Mouse (Mus musculus) spleen, adult 18-20 months (tissue): ENCODE measurements around the gene Dapk3.
"Not testable (repeated sequence)": the region's sequence is repeated elsewhere in the genome, so short reads cannot be mapped to it uniquely, and the experiment has no call there.

ENCODE experiments used
- DNase-seq, 2 experiments: peaks; one replicate each; pipeline ENCODE4 v3.0.0; 2022; ENCODE audit warnings: mixed read lengths in 2 of 2

Gene Dapk3

DNA sequence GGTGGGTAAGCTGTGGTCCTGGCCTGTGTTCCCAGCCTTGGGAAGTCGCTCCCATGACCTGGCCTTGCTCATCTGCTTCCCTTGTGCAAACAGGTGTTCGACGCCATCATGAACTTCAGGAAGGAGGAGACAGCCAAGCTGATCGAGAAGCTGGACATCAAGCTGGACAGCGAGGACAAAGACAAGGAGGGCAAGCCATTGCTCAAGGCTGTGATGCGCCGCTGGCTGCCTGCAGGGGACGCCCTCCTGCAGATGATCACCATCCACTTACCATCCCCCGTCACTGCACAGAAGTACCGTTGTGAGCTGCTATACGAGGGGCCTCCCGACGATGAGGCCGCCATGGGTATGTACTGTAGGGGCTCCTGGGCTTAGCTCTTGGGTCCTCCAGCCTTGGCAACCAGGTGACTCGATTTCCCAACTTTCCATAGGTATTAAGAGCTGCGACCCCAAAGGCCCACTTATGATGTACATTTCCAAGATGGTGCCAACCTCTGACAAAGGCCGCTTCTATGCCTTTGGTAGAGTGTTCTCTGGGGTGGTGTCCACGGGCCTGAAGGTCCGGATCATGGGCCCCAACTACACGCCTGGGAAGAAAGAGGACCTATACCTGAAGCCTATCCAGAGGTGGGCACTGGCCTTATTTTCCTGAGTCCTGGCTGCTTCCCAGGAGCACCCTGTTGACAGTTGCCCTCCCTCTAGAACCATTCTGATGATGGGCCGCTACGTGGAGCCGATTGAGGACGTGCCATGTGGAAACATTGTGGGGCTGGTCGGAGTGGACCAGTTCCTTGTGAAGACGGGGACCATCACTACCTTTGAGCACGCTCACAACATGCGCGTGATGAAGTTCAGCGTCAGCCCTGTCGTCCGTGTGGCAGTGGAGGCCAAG is 3.1 kb upstream of the Dapk3 start:
- no peak for DNase-seq

DNA sequence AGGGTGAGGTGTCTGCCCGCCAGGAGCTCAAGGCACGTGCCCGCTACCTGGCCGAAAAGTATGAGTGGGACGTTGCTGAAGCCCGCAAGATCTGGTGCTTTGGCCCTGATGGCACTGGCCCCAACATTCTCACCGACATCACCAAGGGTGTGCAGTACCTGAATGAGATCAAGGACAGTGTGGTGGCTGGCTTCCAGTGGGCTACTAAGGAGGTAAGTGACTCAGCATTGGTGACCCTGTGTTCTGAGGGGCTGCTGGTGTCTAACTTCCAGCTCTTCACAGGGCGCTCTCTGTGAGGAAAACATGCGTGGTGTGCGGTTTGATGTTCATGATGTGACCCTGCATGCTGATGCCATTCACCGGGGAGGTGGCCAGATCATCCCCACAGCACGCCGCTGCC is 1.9 kb upstream of the Dapk3 start:
- DNase-seq, result no peak

DNA sequence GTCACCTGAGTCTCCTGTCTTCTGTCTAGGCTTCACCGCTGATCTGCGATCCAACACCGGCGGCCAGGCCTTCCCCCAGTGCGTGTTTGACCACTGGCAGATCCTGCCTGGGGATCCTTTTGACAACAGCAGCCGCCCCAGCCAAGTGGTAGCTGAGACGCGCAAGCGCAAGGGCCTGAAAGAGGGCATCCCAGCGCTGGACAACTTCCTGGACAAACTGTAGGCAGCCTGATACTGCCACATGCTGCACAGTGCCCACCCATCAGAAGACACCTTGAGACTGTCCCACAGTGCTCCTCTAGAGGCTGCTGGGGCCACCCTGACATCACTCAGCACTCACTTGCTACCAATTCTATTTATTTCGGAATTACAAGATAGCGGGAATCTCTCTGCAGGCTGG is 945 bp upstream of the Dapk3 start:
- not testable (repeated sequence) for DNase-seq

DNA sequence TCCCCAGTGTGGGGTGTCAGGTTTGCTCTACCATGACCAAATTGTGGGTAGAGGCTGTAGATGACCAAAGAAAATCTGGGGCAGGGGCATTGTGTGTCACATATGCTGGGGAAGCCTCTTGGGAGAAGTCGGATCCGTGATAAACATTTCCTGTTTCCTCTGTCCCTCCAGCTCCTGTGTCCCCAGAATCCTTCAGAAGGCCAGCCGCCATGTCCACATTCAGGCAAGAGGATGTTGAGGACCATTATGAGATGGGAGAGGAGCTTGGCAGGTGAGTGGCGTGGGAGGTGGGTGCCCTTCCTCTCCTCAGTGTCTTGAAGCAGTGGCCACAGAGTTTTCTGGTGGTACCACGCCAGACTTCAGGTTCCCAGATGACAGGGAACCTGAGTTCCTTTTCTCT is 1.0 kb downstream of the Dapk3 start, which contains the start of gene 4930442H23Rik:
Gene 4930442H23Rik (minus strand): TSS at position 45 of the 400 bp plus-strand sequence.
- DNase-seq, result no peak

DNA sequence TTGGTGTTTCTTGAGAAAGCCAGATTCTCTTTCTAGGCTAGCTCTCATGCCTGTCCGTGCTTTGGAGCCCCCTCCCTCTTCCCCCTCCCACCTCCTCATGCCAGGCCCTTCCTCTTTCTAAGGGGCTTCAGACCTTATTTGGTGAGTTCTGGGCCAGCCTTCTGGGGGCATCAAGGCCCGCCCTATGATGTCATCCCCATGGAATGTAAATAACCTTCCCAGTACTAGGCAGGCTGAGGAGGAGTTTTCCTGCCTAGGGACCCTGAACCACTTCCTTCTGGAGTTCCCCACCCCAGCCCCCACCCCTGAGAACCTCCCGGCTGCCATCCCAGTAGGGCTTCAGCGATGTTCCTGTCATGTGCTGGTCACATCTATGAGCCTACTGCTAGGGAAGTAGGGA is 2.0 kb downstream of the Dapk3 start:
- no peak for DNase-seq

DNA sequence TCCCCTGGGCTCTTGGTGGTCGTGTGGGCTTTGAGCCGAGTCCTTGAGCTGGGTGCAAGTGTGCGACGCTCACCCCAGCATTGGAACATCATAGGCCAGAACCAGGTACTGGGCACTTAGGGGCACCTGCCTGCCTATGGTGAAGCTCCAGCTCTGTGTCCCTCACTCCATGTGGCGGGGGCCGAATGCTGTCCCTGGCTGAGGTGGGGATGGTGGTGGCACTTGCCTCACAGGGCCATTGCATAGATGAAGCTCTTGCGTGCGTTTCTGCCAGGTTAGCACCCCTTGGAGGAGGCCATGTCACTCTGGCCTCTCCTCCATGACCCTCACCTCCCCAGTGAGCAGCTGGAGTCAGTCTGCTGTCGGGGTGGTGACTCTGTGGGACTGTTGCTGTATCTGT is 4.4 kb downstream of the Dapk3 start:
- DNase-seq, result no peak

DNA sequence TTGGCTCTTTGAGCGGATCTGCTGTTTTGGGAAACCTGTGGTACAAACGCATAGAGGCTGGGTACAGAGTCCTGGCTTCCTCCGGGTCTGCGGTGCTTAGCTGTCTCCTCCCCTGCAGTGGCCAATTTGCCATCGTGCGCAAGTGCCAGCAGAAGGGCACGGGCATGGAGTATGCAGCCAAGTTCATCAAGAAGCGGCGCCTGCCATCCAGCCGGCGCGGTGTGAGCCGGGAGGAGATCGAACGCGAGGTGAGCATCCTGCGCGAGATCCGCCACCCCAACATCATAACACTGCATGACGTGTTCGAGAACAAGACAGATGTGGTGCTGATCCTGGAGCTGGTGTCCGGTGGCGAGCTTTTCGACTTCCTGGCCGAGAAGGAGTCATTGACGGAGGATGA is 7.0 kb downstream of the Dapk3 start:
- no peak for DNase-seq

DNA sequence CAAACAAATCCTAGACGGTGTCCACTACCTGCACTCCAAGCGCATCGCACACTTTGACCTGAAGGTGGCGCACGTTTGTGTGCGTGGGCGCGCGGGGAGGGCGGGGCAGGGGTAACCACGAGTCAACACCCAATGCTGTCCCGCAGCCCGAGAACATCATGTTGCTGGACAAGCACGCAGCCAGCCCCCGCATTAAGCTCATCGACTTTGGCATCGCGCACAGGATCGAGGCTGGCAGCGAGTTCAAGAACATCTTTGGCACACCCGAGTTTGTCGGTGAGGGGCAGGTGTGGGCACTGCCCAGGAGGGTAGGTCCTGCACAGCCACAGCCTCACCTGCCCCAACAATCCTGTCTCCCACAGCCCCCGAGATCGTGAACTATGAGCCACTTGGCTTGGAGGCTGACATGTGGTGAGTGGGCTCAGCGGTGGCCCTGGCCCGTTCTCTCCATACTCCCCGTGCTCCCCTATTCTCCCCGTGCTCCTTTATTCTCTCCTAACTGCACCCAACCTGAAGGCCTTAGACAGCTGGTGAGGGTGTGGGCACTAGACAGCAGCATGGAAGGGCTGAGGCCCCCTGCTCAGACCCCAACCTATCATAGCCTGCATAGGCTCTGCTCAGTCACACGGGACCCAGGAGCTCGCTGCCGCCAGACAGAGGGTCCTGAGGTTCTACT is 7.6 kb downstream of the Dapk3 start:
- peak in 1 of 2 experiments; percentile 23 for DNase-seq

DNA sequence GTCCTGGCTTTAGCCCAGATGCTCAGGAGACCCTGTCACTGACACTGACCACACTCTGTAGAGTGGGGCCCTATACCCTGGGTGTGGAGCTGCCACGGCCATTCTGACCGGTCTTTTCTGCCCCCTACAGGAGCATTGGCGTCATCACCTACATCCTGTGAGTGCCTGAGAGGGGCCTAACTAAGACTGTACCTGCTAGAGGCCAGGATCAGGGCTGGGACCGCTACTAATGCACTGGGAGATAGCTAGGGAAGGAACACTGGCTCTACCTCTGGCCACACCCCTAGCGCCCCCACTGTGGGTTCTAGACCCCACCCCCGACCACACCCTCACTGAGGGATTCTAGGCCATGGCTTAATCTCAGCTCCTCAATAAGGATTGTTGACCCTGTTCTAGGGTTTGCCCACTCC is 8.1 kb downstream of the Dapk3 start:
- no peak for DNase-seq

DNA sequence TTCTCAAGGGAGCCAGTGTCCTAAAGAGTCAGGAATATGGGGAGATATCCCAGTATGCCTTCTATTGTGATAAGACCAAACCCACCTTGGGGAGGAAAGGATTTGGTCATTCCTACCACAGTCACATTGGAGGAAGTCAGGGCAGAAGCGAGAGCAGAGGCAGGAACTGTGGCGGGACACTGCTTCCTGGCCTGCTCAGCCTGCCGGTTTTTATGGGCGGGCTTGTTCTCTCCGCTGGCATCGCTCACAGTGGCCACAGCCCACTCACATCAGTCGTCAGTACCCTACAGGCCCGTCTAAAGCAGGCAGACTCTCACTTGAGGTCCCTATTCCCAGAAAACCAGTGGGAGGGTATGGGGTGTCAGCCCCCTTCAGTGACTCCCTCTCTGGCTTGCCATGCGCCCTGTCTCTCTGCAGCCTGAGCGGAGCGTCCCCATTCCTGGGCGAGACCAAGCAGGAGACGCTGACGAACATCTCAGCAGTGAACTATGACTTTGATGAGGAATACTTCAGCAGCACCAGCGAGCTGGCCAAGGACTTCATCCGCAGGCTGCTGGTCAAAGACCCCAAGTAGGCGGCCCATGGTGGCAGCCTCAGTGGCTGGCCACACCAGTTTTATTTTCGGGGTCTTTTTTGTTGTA is 8.7 kb downstream of the Dapk3 start:
- no peak for DNase-seq

DNA sequence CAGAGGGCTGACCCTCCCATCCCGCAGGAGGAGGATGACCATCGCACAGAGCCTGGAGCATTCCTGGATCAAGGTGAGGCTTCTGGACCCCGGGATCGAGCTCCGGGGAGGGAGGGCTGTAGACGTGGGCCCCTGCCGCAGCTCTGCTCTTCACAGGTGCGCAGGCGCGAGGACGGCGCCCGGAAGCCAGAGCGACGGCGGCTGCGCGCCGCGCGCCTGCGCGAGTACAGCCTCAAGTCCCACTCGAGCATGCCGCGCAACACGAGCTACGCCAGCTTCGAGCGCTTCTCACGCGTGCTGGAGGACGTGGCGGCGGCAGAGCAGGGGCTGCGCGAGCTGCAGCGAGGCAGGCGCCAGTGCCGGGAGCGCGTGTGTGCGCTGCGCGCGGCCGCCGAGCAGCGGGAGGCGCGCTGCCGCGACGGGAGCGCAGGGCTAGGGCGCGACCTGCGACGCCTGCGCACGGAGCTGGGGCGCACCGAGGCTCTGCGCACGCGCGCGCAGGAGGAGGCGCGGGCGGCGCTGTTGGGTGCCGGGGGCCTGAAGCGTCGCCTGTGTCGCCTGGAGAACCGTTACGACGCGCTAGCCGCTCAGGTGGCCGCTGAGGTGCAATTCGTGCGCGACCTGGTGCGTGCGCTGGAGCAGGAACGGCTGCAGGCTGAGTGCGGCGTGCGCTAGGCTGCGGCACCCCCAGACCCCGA is 9.6 kb downstream of the Dapk3 start:
- peak; percentile 80 to 85 for DNase-seq

DNA sequence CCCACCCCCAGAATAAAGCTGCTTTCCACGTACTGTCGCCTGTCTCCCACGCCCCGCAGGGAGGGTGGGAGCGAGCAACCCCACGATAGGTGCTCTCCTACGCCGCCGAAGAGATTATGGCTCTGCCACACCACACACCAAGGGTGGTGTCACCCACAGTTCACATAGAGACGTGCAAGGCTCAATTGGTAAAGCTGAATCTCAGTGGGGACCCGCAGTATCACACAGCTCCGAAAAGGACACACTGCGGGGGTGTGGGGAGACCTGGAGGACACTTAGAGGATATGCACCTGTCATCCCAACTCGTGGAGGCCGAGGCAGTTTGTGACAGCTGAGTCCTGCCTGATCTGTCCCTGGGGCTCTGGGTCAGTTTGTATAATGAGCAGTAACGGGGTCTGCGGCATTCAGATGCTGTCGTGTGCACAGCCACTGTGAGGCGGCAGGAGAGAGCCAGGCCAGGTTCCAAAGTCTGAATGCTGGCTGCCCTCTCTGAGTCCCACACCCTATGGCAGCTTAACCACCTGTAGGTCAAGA is 10.2 kb downstream of the Dapk3 start:
- no peak for DNase-seq

DNA sequence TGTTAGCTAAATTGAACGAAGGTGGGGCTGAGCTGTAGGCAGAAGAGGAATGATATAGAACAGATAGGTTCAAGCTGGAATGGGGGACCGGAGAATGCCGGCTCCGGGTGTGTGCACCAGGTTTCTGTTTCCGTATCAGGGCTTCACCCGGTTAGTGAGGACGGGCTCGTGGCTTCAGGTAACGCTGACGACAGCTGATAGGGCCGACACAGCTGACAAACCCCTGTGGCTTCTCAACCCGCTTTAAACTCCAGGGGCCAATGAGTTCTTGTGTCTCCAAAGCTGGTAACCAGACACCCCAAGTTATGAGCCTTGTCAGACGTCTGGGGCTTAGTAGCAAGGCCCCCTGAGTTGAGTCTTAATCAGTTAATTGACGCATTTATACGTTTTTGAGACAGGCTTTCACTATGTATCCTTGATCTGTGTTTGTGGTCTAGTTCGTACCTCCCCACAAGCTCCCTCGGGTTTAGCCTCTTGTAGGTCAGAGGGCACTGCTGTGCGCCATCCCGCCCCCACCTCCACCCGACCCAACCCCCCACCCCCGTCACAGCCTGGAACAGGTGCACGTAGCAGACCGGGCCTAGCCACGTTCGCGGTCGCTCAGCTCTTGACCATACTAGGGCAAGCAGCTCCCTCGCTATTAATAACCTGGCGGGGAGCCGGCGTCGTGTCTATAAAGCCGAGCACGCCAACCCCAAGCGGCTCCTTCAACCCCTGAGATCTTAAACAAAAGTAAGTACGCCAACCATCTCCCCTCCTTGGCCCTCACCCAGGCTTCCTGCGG is 11.4 kb downstream of the Dapk3 start:
- peak; percentile 51 to 60 for DNase-seq

DNA sequence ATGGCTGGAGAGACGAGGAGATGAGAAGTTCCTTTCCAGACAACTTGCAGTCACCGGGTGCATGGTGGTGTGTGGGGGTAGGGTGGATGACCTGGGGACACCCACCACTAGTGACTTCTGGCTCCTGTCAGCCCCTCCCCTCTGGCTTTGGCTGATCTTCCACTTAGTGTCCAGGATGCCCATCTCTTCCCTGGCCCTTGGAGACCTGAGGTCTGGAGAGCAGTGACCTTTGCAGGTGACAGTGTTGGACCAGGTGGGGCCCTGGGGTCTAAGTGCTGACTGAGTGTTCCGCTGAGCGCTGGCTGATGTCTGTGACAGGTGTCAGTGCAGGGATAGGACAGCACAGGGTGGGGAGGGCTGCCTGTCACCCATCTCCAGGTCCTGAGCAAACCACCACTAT is 12.5 kb downstream of the Dapk3 start:
- DNase-seq, result no peak

DNA sequence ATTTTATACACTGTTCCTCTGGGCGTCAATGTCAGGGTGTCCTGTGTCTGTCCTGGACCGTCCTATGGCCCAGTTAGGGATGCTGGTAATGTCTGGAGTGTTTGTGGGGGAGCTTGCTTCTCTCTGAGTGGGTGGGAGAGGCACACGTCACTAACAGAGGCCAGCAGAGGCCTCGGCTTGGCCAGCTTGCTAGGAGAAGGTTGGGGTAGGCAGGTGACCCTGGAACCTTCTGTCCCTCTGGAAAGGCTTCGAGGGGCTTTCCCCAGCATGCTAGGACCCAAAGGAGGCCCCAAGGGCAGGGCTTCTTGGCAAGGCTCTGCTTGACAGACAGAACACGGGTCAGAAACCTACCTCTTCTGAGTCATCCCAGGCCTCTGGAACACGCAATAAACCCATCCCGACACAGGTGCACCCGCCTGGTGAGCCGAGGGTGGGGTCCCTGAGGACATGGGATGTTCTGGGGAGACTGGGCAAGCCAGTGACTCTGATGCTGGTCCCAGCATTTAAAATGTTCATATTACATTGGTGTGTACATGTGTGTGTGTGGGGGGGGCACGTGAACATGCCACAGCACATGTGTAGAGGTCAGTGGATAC is 13.8 kb downstream of the Dapk3 start:
- no peak for DNase-seq

DNA sequence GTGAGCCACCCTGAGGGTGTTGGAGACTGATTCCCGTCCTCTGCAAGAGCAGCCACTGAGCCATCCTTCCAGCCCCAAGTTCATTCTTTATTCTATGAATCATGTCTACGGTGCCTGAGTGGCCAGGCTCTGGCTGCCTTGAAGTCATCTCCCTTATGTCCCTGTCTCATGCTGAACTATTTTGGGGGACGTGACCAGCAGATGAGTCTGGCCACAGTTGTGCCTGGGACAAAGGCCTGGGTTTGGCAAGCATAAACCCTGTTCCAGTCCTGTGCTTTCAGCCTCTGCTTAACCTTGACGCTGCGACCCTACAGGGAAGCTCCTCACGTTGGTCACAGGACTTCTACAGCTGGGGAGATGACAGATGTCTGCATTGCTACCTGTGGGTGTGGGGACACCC is 14.5 kb downstream of the Dapk3 start:
- no peak for DNase-seq

DNA sequence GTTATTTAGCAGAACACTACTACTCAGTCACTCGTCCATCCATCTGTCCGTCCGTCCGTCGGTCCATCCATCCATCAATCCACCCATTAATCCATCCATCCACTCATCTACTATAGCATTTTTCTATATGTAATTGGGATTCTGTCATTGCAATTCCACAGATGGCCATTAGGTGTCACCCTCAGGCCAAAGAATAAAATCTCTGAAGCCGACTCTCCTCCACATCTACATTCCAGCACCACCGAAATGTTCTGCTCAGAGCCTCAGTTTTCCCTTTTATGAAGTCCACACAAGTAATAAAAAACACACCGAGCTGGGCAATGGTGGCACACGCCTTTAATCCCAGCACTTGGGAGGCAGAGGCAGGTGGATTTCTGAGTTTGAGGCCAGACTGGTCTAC is 15.4 kb downstream of the Dapk3 start:
- peak in 1 of 2 experiments; percentile 68 for DNase-seq

DNA sequence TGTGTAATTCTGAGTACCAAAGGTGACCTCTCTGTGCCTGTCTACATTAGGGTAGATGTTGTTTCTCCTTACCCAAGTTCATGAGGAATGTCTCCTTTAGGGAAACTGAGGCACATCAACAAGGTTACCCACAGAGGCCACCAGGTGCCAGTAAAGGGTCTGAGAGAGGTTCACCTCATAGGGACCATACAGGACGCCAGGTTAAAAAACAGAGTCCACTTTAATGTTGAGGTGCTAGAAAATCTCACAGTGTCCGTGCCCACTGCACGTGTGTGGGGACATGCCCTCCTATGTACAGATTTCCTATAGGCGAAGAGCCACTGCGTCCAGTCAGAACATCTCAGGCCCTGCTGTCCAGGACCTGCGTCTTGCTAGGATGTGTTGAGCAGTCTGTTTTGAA is 16.2 kb downstream of the Dapk3 start:
- no peak for DNase-seq

DNA sequence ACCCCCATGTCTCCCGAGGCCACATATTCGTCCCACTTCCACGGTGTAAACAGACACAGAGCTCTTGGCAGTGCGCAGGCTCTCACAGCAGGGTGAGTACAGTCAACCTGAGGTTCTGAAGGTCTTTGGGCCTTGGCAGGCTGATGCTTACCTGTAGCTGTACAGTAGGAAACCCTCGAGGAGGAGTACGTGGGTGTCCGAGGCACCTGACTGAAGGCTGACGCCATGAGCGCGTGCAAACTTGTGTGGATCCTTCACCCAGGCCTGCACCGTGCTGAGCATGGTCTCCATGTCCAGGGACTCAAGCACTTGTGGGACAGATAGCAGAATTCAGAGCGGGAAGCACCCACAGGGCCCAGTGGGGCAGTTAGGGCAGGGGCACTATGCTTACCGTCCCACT is 17.3 kb downstream of the Dapk3 start:
- no peak for DNase-seq

DNA sequence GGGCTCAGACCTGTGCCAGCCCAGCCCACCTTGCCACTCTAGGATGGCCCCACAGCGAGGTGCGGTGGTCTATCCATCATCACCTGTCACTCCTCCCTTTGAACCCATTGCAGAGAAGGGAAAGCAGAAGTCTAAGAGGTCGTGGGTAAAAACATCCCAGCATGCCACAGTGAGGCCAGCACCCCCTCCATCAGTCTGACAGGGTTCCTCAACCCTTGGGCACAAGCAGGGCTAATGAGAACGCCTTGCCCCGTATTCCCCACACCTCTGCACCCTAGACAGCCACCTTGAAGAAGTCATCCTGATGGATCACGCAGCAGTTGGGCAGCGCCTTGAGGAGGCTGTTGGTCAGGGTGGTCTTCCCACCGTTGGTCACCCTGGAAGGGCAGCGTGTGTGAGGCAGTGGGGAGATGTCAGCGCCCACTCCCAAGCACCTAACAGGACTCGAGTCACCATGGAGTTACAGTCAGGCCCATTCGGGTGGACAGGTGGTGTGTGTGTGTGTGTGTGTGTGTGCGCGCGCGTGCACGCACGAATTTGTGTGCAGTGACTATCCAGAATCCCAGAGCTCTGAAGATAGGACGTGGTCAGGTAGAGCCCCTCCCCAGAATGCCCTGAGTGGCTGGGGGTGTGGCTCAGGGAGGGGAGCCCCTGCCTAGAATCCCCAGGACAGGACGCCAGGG is 17.9 kb downstream of the Dapk3 start:
- DNase-seq, result no peak
